Mouse (Mus musculus) brain, embryonic 14.5 days (tissue): ENCODE results near the gene Fbxw13. TPM values are rescaled to one million over a fixed set of nuclear protein-coding genes. Genes with fewer than 3 reads are reported as not detected.
A peak's percentile ranks its signal among the peaks of the same experiment; 100 is the strongest.
"Not testable (repeated sequence)": the region's sequence is repeated elsewhere in the genome, so short reads cannot be mapped to it uniquely, and the experiment has no call there.

Experiments used
- DNase-seq: peaks from one replicate; pipeline ENCODE4 v3.0.0-alpha.2; 2011; ENCODE audit warnings: low read depth
- CTCF ChIP-seq: fragments of 200-500 bp; IDR thresholded peaks from 2 replicates; pipeline ENCODE4 v1.5.1; 2012; ENCODE audit warnings: inconsistent platforms, mild to moderate bottlenecking, moderate library complexity, borderline replicate concordance; ENCODE audit not compliant: insufficient read depth, insufficient read length; ENCODE audit errors: extremely low read depth
- POLR2A ChIP-seq: fragments of 200-500 bp; IDR thresholded peaks from 2 replicates; pipeline ENCODE4 v1.6.1; 2012; ENCODE audit warnings: mild to moderate bottlenecking, inconsistent platforms, borderline replicate concordance; ENCODE audit not compliant: poor library complexity, insufficient read depth, insufficient read length, severe bottlenecking; ENCODE audit errors: extremely low read depth
- polyA plus RNA-seq: library from polyadenylated mRNA; depleted of rRNA; stranded (reverse); fragments of >200 nt; gene quantifications from 2 replicates; pipeline ENCODE4 v1.2.3, GENCODE M21; 2012; rRNA removed

Fbxw13 gene
- polyA plus RNA-seq = not detected in 2 replicates

DNA sequence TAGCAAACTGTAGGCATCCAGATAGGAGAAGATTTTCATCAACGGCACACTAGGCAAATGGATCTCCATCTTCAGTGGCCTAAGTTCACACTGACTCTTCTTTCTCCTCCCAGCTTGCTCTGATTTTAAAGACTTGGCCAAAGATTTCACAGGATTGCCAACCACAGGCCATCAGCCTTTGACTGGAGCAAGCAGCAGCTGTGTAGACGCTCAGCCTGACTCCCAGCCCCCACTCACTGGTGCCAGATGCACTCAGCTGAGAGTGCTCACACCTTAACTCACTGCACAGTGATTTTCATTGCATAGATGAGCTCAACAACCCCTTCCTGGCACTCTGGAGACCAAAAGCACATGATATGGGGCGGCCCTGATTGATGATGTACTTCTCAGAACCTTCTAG is at the start of gene Fbxw13:
Gene Fbxw13 (minus strand): TSS at position 101 of the 400 bp plus-strand sequence.
- not testable (repeated sequence) for DNase-seq

DNA sequence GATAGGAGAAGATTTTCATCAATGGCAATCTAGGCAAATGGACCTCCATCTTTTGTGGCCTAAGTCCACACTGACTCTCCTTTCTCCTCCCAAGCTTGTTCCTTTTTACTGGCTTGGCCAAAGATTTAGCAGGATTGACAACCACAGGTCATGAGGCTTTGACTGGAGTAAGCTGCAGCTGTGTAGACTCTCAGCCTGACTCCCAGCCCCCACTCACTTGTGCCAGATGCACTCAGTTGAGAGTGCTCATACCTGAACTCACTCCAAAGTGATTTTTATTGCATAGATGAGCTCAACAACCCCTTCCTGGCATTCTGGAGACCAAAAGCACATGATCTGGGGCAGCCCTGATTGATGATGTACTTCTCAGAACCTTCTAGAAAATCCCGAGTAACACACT is 38.9 kb upstream of the Fbxw13 start, which contains the start of gene Fbxw20:
Gene Fbxw20 (minus strand): TSS at position 101 of the 400 bp plus-strand sequence.
- no peak for DNase-seq
- no peak for TF ChIP-seq CTCF
- no peak for TF ChIP-seq POLR2A

DNA sequence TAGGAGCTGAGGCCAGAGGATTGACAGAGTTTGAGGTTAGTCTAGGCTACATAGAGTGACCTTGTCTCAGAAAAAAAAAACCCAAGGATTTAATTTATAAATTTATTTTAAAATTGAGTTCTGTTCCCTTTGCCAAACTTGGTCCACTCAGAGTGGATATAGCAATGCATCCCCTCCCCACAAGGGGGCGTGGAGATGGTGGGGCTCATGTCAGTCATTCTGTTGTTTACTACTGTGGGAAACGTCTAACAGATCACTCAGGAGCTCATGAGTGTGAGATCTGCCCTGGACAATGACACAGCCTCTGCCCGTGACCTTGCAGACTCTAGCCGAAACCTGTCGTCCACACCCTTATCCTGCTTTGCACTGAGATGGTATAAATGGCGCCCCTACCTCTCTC is 22.7 kb upstream of the Fbxw13 start:
- no peak for DNase-seq
- TF ChIP-seq CTCF (peak; percentile 22; the same call in 1 of the 2 replicates), POLR2A (no peak)

DNA sequence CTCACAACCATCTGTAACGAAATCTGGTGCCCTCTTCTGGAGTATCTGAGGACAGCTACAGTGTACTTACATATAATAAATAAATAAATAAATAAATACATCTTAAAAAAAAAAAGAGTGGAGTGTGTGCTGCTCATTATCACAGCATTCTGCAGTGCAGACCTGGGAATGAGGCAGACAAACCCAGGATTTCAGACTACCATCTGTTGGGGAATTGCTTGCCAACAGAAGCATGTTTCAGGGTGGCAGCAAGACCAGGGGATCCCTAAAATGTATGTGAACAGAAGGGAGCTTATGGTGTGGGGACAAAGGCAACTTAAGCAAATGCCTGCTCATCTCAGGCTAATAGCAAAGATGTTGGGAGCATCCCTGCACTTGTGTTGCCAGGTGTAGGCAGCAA is 5.6 kb upstream of the Fbxw13 start:
- DNase-seq = peak; percentile 79

DNA sequence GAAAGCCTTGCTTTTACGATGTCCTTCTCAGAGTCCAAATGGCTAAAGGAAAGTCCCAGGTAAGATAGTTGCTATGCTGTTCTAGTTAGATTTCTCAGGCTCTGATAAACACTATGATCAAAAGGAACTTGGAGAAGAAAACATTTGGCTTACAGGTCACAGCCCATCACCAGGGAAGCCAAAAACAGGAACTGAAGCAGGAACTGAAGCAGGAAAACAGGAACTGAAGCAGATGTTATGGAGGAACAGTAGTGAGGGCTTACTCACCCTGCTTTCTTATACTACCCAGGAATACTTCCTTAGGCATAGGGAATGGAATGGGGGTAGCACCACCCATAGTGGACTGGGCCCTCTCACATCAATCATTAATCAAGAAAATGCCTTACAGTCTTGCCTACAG is 4.6 kb upstream of the Fbxw13 start:
- DNase-seq = no peak
- TF ChIP-seq CTCF (no peak), POLR2A (no peak)

DNA sequence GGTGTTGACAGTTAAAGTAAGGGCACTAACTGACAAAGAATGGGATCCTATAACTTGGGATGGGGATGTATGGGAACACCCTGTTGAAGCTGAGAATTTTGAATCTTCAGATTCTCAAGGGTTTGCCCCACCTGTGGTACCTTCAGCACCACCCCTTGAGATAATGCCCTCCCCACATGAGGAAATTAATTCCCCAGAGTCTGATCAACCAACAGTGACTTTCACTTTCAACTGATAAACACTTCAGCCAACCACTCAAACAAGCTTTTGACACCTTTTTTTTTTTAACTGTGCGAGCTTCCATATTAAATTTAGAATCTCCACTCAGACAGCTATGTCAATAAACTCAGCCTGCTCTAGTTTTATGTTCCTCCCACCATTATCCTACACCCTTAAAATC is 3.6 kb upstream of the Fbxw13 start:
- DNase-seq = no peak
- TF ChIP-seq CTCF = no peak
- no peak for TF ChIP-seq POLR2A

DNA sequence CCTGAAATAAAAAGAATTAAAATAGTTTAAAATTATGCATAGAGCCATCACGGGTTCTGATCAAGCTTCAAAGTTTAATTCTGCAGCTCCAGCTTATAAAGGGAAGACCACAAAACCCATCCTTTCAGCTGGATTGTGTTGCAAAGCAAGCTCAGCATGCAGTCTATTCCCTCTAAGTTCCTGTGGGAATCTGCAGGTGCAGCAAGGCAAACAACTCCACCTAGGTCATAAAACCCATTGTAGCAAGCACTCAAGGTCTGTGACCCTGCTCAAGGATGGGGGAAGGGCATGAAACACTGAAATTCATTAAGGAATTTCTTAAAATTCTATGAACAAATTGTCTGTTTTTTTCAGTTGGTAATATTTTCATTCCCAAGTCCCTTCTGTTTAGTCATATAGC is 18.6 kb downstream of the Fbxw13 start:
- DNase-seq = no peak
- TF ChIP-seq POLR2A = no peak
- TF ChIP-seq CTCF = no peak

DNA sequence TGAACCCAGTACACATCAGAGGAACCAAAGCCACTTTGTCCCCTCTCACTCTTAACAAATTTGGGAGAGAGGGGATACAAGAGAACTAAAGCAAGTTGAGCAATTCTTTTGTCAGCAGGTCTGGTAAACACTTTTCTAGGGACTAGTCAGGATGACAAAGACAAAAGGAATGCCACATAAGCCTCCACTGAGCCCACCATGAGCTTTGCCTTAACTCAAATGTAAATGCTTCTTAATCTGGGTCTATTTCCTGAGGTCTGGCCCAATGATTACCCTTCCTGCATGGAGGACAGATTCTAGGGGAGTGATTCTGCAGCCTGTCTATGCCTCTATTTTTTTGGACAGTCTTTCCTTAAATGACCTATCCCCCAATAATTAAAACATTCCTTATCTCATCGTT is 19.5 kb downstream of the Fbxw13 start:
- no peak for DNase-seq
- TF ChIP-seq POLR2A (no peak), CTCF (no peak)

DNA sequence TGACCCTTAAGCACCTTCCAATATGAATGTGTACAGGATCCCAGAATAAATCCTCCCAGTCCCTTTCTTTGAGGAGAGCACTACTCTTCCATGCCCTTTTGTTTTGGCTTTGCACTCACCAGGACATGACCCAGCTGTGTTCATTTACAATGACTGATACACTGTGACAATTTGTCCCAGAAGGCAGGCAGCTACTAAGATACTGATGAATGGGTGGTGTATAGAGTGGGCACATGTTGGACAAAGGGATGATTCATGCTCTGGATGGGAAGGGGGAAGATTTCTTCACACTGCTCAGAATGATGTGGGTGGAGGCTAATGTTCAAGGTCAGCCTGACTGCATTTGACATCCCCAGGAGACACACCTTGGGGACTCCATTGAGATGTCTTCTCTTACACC is 28.5 kb downstream of the Fbxw13 start:
- TF ChIP-seq POLR2A (no peak), CTCF (no peak)
- DNase-seq = no peak

DNA sequence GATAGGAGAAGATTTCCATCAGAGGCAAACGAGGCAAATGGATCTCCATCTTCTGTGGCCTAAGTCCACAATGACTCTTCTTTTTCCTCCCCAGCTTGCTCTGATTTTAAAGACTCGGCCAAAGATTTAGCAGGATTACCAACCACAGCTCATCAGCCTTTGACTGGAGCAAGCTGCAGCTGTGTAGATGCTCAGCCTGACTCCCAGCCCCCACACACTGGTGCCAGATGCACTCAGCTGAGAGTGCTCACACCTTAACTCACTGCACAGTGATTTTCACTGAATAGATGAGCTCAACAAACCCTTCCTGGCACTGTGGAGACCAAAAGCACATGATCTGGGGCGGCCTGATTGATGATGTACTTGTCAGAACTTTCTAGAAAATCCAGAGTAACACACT is 33.8 kb downstream of the Fbxw13 start, which contains the start of gene Fbxw21:
Gene Fbxw21 (minus strand): TSS at position 101 of the 400 bp plus-strand sequence.
- no peak for DNase-seq
- TF ChIP-seq POLR2A (no peak), CTCF (no peak)

DNA sequence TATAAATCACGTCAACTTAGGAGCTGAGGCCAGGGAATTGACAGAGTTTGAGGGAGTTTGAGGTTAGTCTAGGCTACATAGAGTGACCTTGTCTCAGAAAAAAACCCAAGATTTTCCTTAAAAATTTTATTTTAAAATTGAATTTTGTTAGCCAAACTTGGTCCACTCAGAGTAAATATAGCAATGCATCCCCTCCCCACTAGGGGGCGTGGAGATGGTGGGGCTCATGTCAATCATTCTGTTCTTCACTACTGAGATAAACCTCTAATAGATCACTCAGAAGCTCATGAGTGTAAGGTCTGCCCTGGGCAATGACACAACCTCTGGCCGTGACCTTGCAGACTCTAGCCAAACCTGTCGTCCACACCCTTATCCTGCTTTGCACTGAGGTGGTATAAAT is 55.4 kb downstream of the Fbxw13 start:
- not testable (repeated sequence) for DNase-seq

DNA sequence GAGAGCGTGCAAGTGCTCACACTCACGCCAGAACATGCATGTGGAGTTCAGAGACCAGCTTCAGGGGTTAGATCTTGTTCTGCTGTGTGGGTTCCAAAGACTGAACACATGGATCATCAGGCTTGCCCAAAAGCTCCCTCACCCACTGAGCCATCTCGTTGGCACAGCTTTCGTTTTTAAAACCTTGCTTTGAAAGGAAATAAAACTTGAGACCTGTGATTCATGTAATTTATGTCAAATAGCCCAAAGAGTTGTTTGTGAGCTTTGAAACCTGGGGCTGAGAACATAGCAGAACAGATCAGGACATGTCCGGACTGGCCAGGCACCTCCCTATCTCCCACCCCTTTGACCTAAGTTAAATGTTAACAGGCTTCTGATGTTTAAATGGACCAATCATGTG is 65.7 kb downstream of the Fbxw13 start:
- no peak for DNase-seq
- TF ChIP-seq CTCF = no peak
- TF ChIP-seq POLR2A = no peak

Other genes starting within 250 kb of the Fbxw13 start
- 7.5 and 8.3 TPM in 2 replicates for gene Col7a1, start 242.4 kb downstream of the Fbxw13 start, polyA plus RNA-seq
- gene Ucn2, start 210.0 kb downstream of the Fbxw13 start, polyA plus RNA-seq = 0.75 and 0.96 TPM in 2 replicates
- 32.0 and 35.3 TPM in 2 replicates for gene Pfkfb4, start 204.2 kb downstream of the Fbxw13 start, polyA plus RNA-seq
- 78.6 and 83.1 TPM in 2 replicates for gene Shisa5, start 157.4 kb downstream of the Fbxw13 start, polyA plus RNA-seq
- gene Trex1, start 136.2 kb downstream of the Fbxw13 start, polyA plus RNA-seq = 48.3 and 61.0 TPM in 2 replicates
- gene Atrip, start 121.9 kb downstream of the Fbxw13 start, polyA plus RNA-seq = 41.6 and 43.6 TPM in 2 replicates
- 9.7 and 12.5 TPM in 2 replicates for gene Ccdc51, start 113.5 kb downstream of the Fbxw13 start, polyA plus RNA-seq
- 161 and 195 TPM in 2 replicates for gene Tma7, start 113.4 kb downstream of the Fbxw13 start, polyA plus RNA-seq
- gene Plxnb1, start 100.6 kb downstream of the Fbxw13 start, polyA plus RNA-seq = 67.5 and 82.1 TPM in 2 replicates
- not detected in 2 replicates for gene Fbxw21, start 33.9 kb downstream of the Fbxw13 start, polyA plus RNA-seq
- gene Fbxw20, start 38.8 kb upstream of the Fbxw13 start, polyA plus RNA-seq = not detected in 2 replicates
- gene Fbxw14, start 91.7 kb upstream of the Fbxw13 start, polyA plus RNA-seq = not detected in 2 replicates
- not detected in 2 replicates for gene Fbxw28, start 143.7 kb upstream of the Fbxw13 start, polyA plus RNA-seq
- not detected in 2 replicates for gene Fbxw22, start 208.3 kb upstream of the Fbxw13 start, polyA plus RNA-seq